Mouse (Mus musculus) v-Abl transformed pro-B cells (cell line): ENCODE data around the gene Cd300lf.

Source experiments
- in situ Hi-C, 2 experiments: fragments of 400-800 bp; cut with MboI; formaldehyde crosslinking; loops; one replicate each; pipeline ENCODE4 v1.15.1; 2025; ENCODE audit not compliant: unreplicated experiment in 2 of 2

Gene Cd300lf

GRCm38 (mm10) chr11:115162205-115162601 is 28.4 kb upstream of the Cd300lf start:
- in situ Hi-C loops, result loop anchor here (10.0 to 25.0 kb wide), 4 partner anchors 100 to 1475 kb away; partner anchors contain the start of genes Armc7 (in 1 of the 2), D11Wsu47e (in 1 of the 2), Fam104a (in 1 of the 2) and Grin2c (in 1 of the 2)

- in situ Hi-C loops, result loop anchor here (10.0 to 25.0 kb wide), 4 partner anchors 101 to 1474 kb away; partner anchors contain the start of genes Armc7 (in 1 of the 2), D11Wsu47e (in 1 of the 2), Fam104a (in 1 of the 2) and Grin2c (in 1 of the 2)
Observed at GRCm38 (mm10) chr11:115161578-115162204, 27.9 kb upstream of the Cd300lf start.

- in situ Hi-C loops, result loop anchor here (10.0 to 25.0 kb wide), 4 partner anchors 101 to 1474 kb away; partner anchors contain the start of genes Armc7 (in 1 of the 2), D11Wsu47e (in 1 of the 2), Fam104a (in 1 of the 2) and Grin2c (in 1 of the 2)
Observed at GRCm38 (mm10) chr11:115160883-115161577, 27.2 kb upstream of the Cd300lf start.

- in situ Hi-C loops, result loop anchor here (10.0 to 25.0 kb wide), 4 partner anchors 102 to 1473 kb away; partner anchors contain the start of genes Armc7 (in 1 of the 2), D11Wsu47e (in 1 of the 2), Fam104a (in 1 of the 2) and Grin2c (in 1 of the 2)
Observed at GRCm38 (mm10) chr11:115160016-115160797, 26.4 kb upstream of the Cd300lf start.

GRCm38 (mm10) chr11:115157933-115158719 is 24.3 kb upstream of the Cd300lf start:
- in situ Hi-C loops, result loop anchor here in 1 of 2 experiments (25.0 kb wide), 2 partner anchors 104 to 1471 kb away; partner anchors contain the start of genes D11Wsu47e, Fam104a and Grin2c

- in situ Hi-C loops, result loop anchor here in 1 of 2 experiments (25.0 kb wide), 2 partner anchors 107 to 1468 kb away; partner anchors contain the start of genes D11Wsu47e, Fam104a and Grin2c
Observed at GRCm38 (mm10) chr11:115155053-115155634, 21.4 kb upstream of the Cd300lf start.

- in situ Hi-C loops, result loop anchor here (5.0 to 25.0 kb wide), 3 partner anchors 61 to 1466 kb away; partner anchors contain the start of genes Rab37 (in 2 of the 2), D11Wsu47e (in 1 of the 2), Fam104a (in 1 of the 2) and Grin2c (in 1 of the 2)
Observed at GRCm38 (mm10) chr11:115153699-115154292, 20.0 kb upstream of the Cd300lf start.

GRCm38 (mm10) chr11:115153088-115153487 is 19.3 kb upstream of the Cd300lf start:
- in situ Hi-C loops, result loop anchor here (5.0 to 25.0 kb wide), 3 partner anchors 61 to 1466 kb away; partner anchors contain the start of genes Rab37 (in 2 of the 2), D11Wsu47e (in 1 of the 2), Fam104a (in 1 of the 2) and Grin2c (in 1 of the 2)

GRCm38 (mm10) chr11:115151755-115152429 is 18.1 kb upstream of the Cd300lf start:
- in situ Hi-C loops, result loop anchor here (5.0 to 25.0 kb wide), 3 partner anchors 60 to 1465 kb away; partner anchors contain the start of genes Rab37 (in 2 of the 2), D11Wsu47e (in 1 of the 2), Fam104a (in 1 of the 2) and Grin2c (in 1 of the 2)

GRCm38 (mm10) chr11:115150741-115151254 is 17.0 kb upstream of the Cd300lf start:
- in situ Hi-C loops, result loop anchor here (5.0 to 25.0 kb wide), 3 partner anchors 58 to 1463 kb away; partner anchors contain the start of genes Rab37 (in 2 of the 2), D11Wsu47e (in 1 of the 2), Fam104a (in 1 of the 2) and Grin2c (in 1 of the 2)

GRCm38 (mm10) chr11:115147813-115148212 is 14.0 kb upstream of the Cd300lf start:
- in situ Hi-C loops, result no loop called here

- in situ Hi-C loops, result no loop called here
Observed at GRCm38 (mm10) chr11:115141970-115142369, 8.2 kb upstream of the Cd300lf start.

- in situ Hi-C loops, result no loop called here
Observed at GRCm38 (mm10) chr11:115138597-115139262, 4.9 kb upstream of the Cd300lf start.

GRCm38 (mm10) chr11:115131768-115132381 is 1.9 kb downstream of the Cd300lf start:
- in situ Hi-C loops, result no loop called here

- in situ Hi-C loops, result no loop called here
Observed at GRCm38 (mm10) chr11:115129508-115130126, 4.2 kb downstream of the Cd300lf start.

GRCm38 (mm10) chr11:115128483-115128882 is 5.3 kb downstream of the Cd300lf start:
- in situ Hi-C loops, result no loop called here
